Mouse (Mus musculus) cerebellum, adult 2 months (tissue): ENCODE data around the gene Fgfr2. TPM values are rescaled to one million over a fixed set of nuclear protein-coding genes. Genes with fewer than 3 reads are reported as not detected.

ENCODE experiments used
- DNase-seq, 2 experiments: peaks; one replicate each; pipeline ENCODE4 v3.0.0; 2021
- H3K27ac ChIP-seq: fragments of 200-500 bp; 2 replicates; pipeline ENCODE4 v1.5.1; 2012; ENCODE audit warnings: low read length, control low read depth, inconsistent platforms; ENCODE audit not compliant: insufficient read depth
- H3K27me3 ChIP-seq: fragments of 200-500 bp; 2 replicates; pipeline ENCODE4 v1.6.1; 2012; ENCODE audit warnings: inconsistent platforms, mild to moderate bottlenecking, low read length, moderate library complexity; ENCODE audit not compliant: control insufficient read depth, insufficient read depth
- H3K4me1 ChIP-seq: fragments of 200-500 bp; 2 replicates; pipeline ENCODE4 v1.6.1; 2011; ENCODE audit warnings: low read length; ENCODE audit not compliant: control insufficient read depth, insufficient read depth
- H3K4me3 ChIP-seq: fragments of 200-500 bp; replicated peaks from 2 replicates; pipeline ENCODE3; 2011; ENCODE audit warnings: mild to moderate bottlenecking, low read depth, low read length, control low read depth; ENCODE audit not compliant: insufficient read depth
- CTCF ChIP-seq: fragments of 200-500 bp; IDR thresholded peaks from 2 replicates; pipeline ENCODE4 v1.5.1; 2011; ENCODE audit warnings: low read depth, mild to moderate bottlenecking, control low read depth, low read length, moderate library complexity, borderline replicate concordance; ENCODE audit not compliant: insufficient read depth
- POLR2A ChIP-seq: fragments of 200-500 bp; IDR thresholded peaks from 2 replicates; pipeline ENCODE4 v1.6.1; 2011; ENCODE audit warnings: low read length, control low read depth, borderline replicate concordance; ENCODE audit not compliant: insufficient read depth
- whole genome bisulfite sequencing: fragments of 180-500 bp; shearing (Covaris S2); methylation state at CpG from one replicate; pipeline ENCODE4 v1.1.7; 2018; 5-methylcytosine and 5-hydroxymethylcytosine counted together
- polyA plus RNA-seq: library from polyadenylated mRNA; depleted of rRNA; stranded (reverse); fragments of >200 nt; gene quantifications from 2 replicates; pipeline ENCODE4 v1.2.3, GENCODE M21; 2012

The Fgfr2 gene
- polyA plus RNA-seq, 1 experiment: 95.3 TPM

DNA sequence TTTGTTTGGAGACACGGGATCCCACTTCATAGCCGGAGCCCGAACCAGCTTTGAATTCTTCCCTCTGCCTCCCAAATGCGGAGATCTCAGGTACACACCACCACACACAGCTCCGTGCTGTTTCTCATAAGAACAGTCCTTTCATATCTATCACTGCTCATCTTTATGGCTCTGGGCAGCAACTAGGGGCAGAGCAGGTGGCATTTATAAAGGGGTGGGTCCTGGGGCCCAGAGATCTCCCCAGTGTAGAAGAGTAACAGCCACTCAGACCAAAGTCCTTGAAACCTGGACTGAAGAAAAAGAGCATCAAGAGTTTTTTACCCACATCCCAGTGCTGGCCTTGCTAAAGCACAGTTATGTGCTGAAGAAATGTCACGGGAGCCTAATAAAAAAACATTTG is 542.6 kb downstream of the Fgfr2 start:
- 88% methylated on average over 6 of the region's 6 CpGs for WGBS
- no peak for DNase-seq
- no peaks in the 10 kb centered on the region for H3K4me1 ChIP-seq
- H3K4me3 ChIP-seq: no peak overlapping the region
- H3K27ac ChIP-seq: no peak overlapping the region
- no peak for TF ChIP-seq CTCF
- TF ChIP-seq POLR2A: no peak
- H3K27me3 ChIP-seq: no peaks in the 10 kb centered on the region

DNA sequence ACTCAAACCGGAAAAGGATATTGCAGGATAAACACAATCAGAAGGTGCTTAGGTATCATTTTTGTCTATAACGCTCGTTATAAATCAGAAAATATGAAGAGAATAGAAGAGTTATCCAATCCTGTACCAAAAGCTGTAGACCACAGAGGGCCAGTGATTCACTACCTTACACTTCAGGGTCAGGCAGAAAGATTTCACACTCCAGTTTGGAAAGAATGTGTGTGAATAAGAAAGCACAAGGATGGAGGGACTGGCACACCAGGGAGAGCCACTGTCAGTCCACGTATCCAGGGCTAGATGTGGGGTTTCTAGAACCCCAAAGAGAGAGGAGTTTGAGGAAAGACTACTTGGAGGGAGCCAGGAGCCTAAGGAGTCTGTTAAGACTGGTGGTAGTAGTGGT is 546.3 kb downstream of the Fgfr2 start:
- no peaks in the 10 kb centered on the region for H3K4me1 ChIP-seq
- H3K4me3 ChIP-seq: no peak overlapping the region
- no peaks in the 10 kb centered on the region for H3K27me3 ChIP-seq
- no peak for DNase-seq
- H3K27ac ChIP-seq: no peak overlapping the region
- 68% methylated on average over 4 of the region's 4 CpGs for WGBS
- TF ChIP-seq CTCF (no peak), POLR2A (no peak)

GRCm38 (mm10) chr7:132576116-132576650 is 547.0 kb downstream of the Fgfr2 start, which contains the start of gene Oat:
Oat (minus strand) TSS chr7:132576398.
- Histone ChIP-seq H3K27ac (peak within 1 kb of the TSS; percentile 27; the same call in 1 of the 2 replicates), H3K27me3 (no peaks in the 10 kb centered on the region), H3K4me1 (no peaks in the 10 kb centered on the region), H3K4me3 (peak within 1 kb of the TSS; percentile 63)
- DNase-seq: peak; percentile 94 to 95
- TF ChIP-seq CTCF: no peak
- peak; percentile 95 for TF ChIP-seq POLR2A
- 2% methylated on average over 49 of the region's 49 CpGs for WGBS

- under 1% methylated on average over 13 of the region's 13 CpGs for WGBS
- H3K27ac ChIP-seq: peak overlapping the region; percentile 24; the same call in 1 of the 2 replicates
- H3K27me3 ChIP-seq: no peaks in the 10 kb centered on the region
- peak; percentile 83 to 84 for DNase-seq
- H3K4me1 ChIP-seq: no peaks in the 10 kb centered on the region
- TF ChIP-seq POLR2A (peak; percentile 33; the same call in 1 of the 2 replicates), CTCF (peak; percentile 67)
- peak overlapping the region; percentile 63 for H3K4me3 ChIP-seq
Measured at GRCm38 (mm10) chr7:132575623-132576022, 547.5 kb downstream of the Fgfr2 start.

- TF ChIP-seq CTCF: no peak
- TF ChIP-seq POLR2A: no peak
- DNase-seq: no peak
- 93% methylated on average over 5 of the region's 5 CpGs for WGBS
- Histone ChIP-seq H3K4me1 (no peaks in the 10 kb centered on the region), H3K27me3 (no peaks in the 10 kb centered on the region), H3K27ac (no peak overlapping the region), H3K4me3 (no peak overlapping the region)
Measured at GRCm38 (mm10) chr7:132574646-132575045, 548.5 kb downstream of the Fgfr2 start.

GRCm38 (mm10) chr7:132573205-132573604 is 549.9 kb downstream of the Fgfr2 start:
- Histone ChIP-seq H3K27ac (no peak overlapping the region), H3K4me3 (no peak overlapping the region), H3K27me3 (no peaks in the 10 kb centered on the region), H3K4me1 (no peaks in the 10 kb centered on the region)
- DNase-seq: peak in 1 of 2 experiments; percentile 18
- TF ChIP-seq CTCF: no peak
- TF ChIP-seq POLR2A: no peak
- WGBS: 45% methylated on average over 6 of the region's 6 CpGs

DNA sequence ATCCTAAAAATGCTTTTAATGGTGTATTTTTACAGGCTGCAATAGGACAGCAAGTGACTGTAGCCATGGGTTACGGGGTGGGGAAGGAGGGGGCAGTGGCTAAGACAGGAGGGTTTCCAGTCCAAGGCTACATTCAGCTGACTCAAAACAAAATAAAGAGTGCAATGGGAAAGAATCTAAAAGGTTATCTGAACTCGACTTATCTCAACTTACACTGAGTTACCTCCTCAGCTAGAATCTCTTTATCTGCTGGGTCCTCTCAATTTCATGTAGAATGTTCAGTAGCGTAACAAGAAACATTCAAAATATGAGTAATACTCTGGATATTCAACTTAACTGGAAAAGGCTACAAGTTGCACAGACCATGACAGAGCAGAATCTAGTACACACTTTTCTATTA is 550.4 kb downstream of the Fgfr2 start:
- TF ChIP-seq POLR2A: no peak
- no peak for TF ChIP-seq CTCF
- no peaks in the 10 kb centered on the region for H3K4me1 ChIP-seq
- no peak overlapping the region for H3K4me3 ChIP-seq
- WGBS: 87% methylated on average over 3 of the region's 3 CpGs
- no peaks in the 10 kb centered on the region for H3K27me3 ChIP-seq
- no peak overlapping the region for H3K27ac ChIP-seq
- DNase-seq: no peak

DNA sequence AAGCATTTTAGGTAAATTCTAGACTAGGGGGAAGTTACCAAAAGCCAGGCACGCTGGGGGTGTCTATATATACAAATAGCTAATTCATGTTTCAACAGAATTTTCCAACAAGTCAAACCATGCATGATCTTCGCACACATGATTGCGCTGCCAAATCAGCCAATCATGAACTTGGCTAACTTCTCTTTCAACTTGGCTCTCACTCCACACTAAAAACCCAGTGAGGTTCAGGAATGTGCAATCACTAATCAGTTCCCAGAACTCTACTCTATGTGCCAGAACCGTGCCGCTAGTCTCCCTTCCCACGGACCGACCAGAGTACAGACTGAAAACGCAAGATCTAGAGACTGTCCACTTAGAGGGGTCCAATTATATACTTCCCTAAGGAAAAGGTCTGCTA is 551.7 kb downstream of the Fgfr2 start:
- Histone ChIP-seq H3K4me1 (no peaks in the 10 kb centered on the region), H3K4me3 (no peak overlapping the region), H3K27me3 (no peaks in the 10 kb centered on the region), H3K27ac (no peak overlapping the region)
- DNase-seq: no peak
- WGBS: 29% methylated on average over 8 of the region's 8 CpGs
- TF ChIP-seq CTCF (no peak), POLR2A (no peak)
